18 mouse cellular contexts compared by ENCODE assay signal in genomic region chr13:58511248-58511647, GRCm38 (mm10).
DNase-seq lines count a peak whose midpoint lies in the region; ATAC-seq and TF ChIP-seq lines count a peak whose summit lies in the region.
"Had no signal": no experiment of that assay in that cellular context is flagged by ENCODE, and none has a peak within 500 bp of the region (broad histone marks: within the 10 kb centered on the region; RNA-seq: fewer than 3 reads in every experiment).

No protein-coding gene starts in this region.

- no peak overlapping the region for H3K4me3 ChIP-seq in forebrain, postnatal 0 days (ENCODE audit: low read depth, low read length)
- H3K4me3 ChIP-seq in forebrain, embryonic 12.5 days (replicated peaks) = no peak overlapping the region
- no peak overlapping the region for H3K4me3 ChIP-seq in midbrain, embryonic 11.5 days (ENCODE audit: low read depth, low read length)
- no peak overlapping the region for H3K4me3 ChIP-seq in midbrain, embryonic 13.5 days (replicated peaks)
- no peak overlapping the region for H3K4me3 ChIP-seq in liver, embryonic 11.5 days (ENCODE audit: low read depth, low read length)
- H3K4me3 ChIP-seq: embryonic facial prominence, embryonic 10.5 days; heart, embryonic 10.5 days; hindbrain, embryonic 12.5 days had no signal

- no peaks in the 10 kb centered on the region; the same call in 1 of the 2 replicates for H3K4me1 ChIP-seq in forebrain, postnatal 0 days (ENCODE audit: insufficient read depth)
- H3K4me1 ChIP-seq in forebrain, embryonic 12.5 days = no peaks in the 10 kb centered on the region; the same call in 1 of the 2 replicates
- no peaks in the 10 kb centered on the region; the same call in 1 of the 2 replicates for H3K4me1 ChIP-seq in midbrain, embryonic 11.5 days (ENCODE audit: control insufficient read depth, insufficient read depth, low read length)
- 0 out of 2 replicates have a peak, but pooled peaks cover 3% of the 10 kb centered on the region for H3K4me1 ChIP-seq in midbrain, embryonic 13.5 days (replicated peaks)
- peaks cover 1% of the 10 kb centered on the region; the same call in 1 of the 2 replicates for H3K4me1 ChIP-seq in liver, embryonic 11.5 days (replicated peaks; ENCODE audit: control insufficient read depth, insufficient read depth, low read length)
- H3K4me1 ChIP-seq: embryonic facial prominence, embryonic 10.5 days; hindbrain, embryonic 12.5 days had no signal

- DNase-seq in forebrain, postnatal 0 days = peak; percentile 72
- DNase-seq in midbrain, embryonic 11.5 days (ENCODE audit: low spot score, missing footprints) = peak; percentile 35
- DNase-seq in brain, embryonic 18.5 days (ENCODE audit: low read depth, low spot score) = peak; percentile 32
- no peak for DNase-seq in liver, embryonic 11.5 days (ENCODE audit: low spot score)
- DNase-seq: adrenal gland, postnatal 14 days; cerebellum, adult 2 months; gastrocnemius, postnatal 10 days; heart, adult 18-20 months; heart, postnatal 10 days; heart, postnatal 4 days had no signal

- 54% methylated on average over 9 of the region's 9 CpGs for WGBS in forebrain, postnatal 0 days
- WGBS in forebrain, embryonic 12.5 days = 83% methylated on average over 9 of the region's 9 CpGs
- WGBS in midbrain, embryonic 11.5 days = 90% methylated on average over 9 of the region's 9 CpGs
- 85% methylated on average over 9 of the region's 9 CpGs for WGBS in midbrain, embryonic 13.5 days
- WGBS in liver, embryonic 11.5 days = 86% methylated on average over 9 of the region's 9 CpGs

- H3K27me3 ChIP-seq in forebrain, postnatal 0 days (ENCODE audit: insufficient read depth, low read length) = no peaks in the 10 kb centered on the region
- H3K27me3 ChIP-seq in forebrain, embryonic 12.5 days = no peaks in the 10 kb centered on the region
- H3K27me3 ChIP-seq in midbrain, embryonic 11.5 days (ENCODE audit: control insufficient read depth, insufficient read depth, low read length) = no peaks in the 10 kb centered on the region
- H3K27me3 ChIP-seq in midbrain, embryonic 13.5 days = no peaks in the 10 kb centered on the region
- H3K27me3 ChIP-seq in liver, embryonic 11.5 days (replicated peaks; ENCODE audit: control insufficient read depth, insufficient read depth, low read length) = no peaks in the 10 kb centered on the region
- H3K27me3 ChIP-seq: CH12.LX; hindbrain, embryonic 12.5 days had no signal

- H3K27ac ChIP-seq in forebrain, postnatal 0 days (ENCODE audit: low read depth, low read length) = no peak overlapping the region
- H3K27ac ChIP-seq in forebrain, embryonic 12.5 days = no peak overlapping the region
- H3K27ac ChIP-seq in midbrain, embryonic 11.5 days (ENCODE audit: low read depth, low read length) = no peak overlapping the region
- no peak overlapping the region for H3K27ac ChIP-seq in midbrain, embryonic 13.5 days
- H3K27ac ChIP-seq in liver, embryonic 11.5 days (ENCODE audit: low read depth, low read length) = no peak overlapping the region
- H3K27ac ChIP-seq: embryonic facial prominence, embryonic 10.5 days; heart, embryonic 10.5 days; hindbrain, embryonic 12.5 days had no signal

- no peak for TF ChIP-seq CTCF in forebrain, postnatal 0 days (IDR thresholded peaks at IDR 0.05; ENCODE audit: low read depth)

- no peak overlapping the region for H3K9ac ChIP-seq in forebrain, postnatal 0 days
- H3K9ac ChIP-seq in forebrain, embryonic 12.5 days = no peak overlapping the region
- no peak overlapping the region for H3K9ac ChIP-seq in midbrain, embryonic 11.5 days (ENCODE audit: low read length)
- H3K9ac ChIP-seq in midbrain, embryonic 13.5 days (replicated peaks) = no peak overlapping the region
- no peak overlapping the region for H3K9ac ChIP-seq in liver, embryonic 11.5 days (ENCODE audit: low read depth, low read length)
- H3K9ac ChIP-seq: hindbrain, embryonic 12.5 days had no signal

- ATAC-seq in forebrain, postnatal 0 days = peak; percentile 80
- ATAC-seq in forebrain, embryonic 12.5 days (ENCODE audit: low FRiP score) = no peak
- no peak for ATAC-seq in midbrain, embryonic 11.5 days (ENCODE audit: low FRiP score)
- ATAC-seq in midbrain, embryonic 13.5 days = no peak
- no peak for ATAC-seq in liver, embryonic 11.5 days (replicated peaks; ENCODE audit: low FRiP score)
- ATAC-seq: activated CD4-positive, CD25-positive, alpha-beta regulatory T cell, adult 4 months; Patski had no signal

- no peaks in the 10 kb centered on the region for H3K36me3 ChIP-seq in forebrain, postnatal 0 days (ENCODE audit: insufficient read depth)
- no peaks in the 10 kb centered on the region for H3K36me3 ChIP-seq in forebrain, embryonic 12.5 days (replicated peaks)
- H3K36me3 ChIP-seq in midbrain, embryonic 11.5 days (ENCODE audit: control insufficient read depth, insufficient read depth, low read length) = no peaks in the 10 kb centered on the region
- H3K36me3 ChIP-seq in midbrain, embryonic 13.5 days = no peaks in the 10 kb centered on the region
- no peaks in the 10 kb centered on the region for H3K36me3 ChIP-seq in liver, embryonic 11.5 days (ENCODE audit: control insufficient read depth, insufficient read depth, low read length)
- H3K36me3 ChIP-seq: embryonic facial prominence, embryonic 10.5 days; heart, embryonic 10.5 days; hindbrain, embryonic 12.5 days had no signal

- no peaks in the 10 kb centered on the region for H3K9me3 ChIP-seq in forebrain, postnatal 0 days (ENCODE audit: low read length)
- no peaks in the 10 kb centered on the region for H3K9me3 ChIP-seq in forebrain, embryonic 12.5 days
- no peaks in the 10 kb centered on the region for H3K9me3 ChIP-seq in midbrain, embryonic 11.5 days (ENCODE audit: control insufficient read depth, low read length)
- no peaks in the 10 kb centered on the region for H3K9me3 ChIP-seq in midbrain, embryonic 13.5 days
- H3K9me3 ChIP-seq in liver, embryonic 11.5 days (ENCODE audit: control insufficient read depth, low read length) = no peaks in the 10 kb centered on the region
- H3K9me3 ChIP-seq: embryonic facial prominence, embryonic 10.5 days; heart, embryonic 10.5 days had no signal

- no peak overlapping the region for H3K4me2 ChIP-seq in forebrain, postnatal 0 days (ENCODE audit: low read depth)
- H3K4me2 ChIP-seq in forebrain, embryonic 12.5 days = no peak overlapping the region
- H3K4me2 ChIP-seq in midbrain, embryonic 11.5 days = no peak overlapping the region
- H3K4me2 ChIP-seq in midbrain, embryonic 13.5 days (replicated peaks) = no peak overlapping the region
- no peak overlapping the region for H3K4me2 ChIP-seq in liver, embryonic 11.5 days
- H3K4me2 ChIP-seq: hindbrain, embryonic 12.5 days had no signal
